Mouse (Mus musculus) cortical plate, adult 2 months (tissue): ENCODE data around the gene Rnase10. TPM values are rescaled to one million over a fixed set of nuclear protein-coding genes. Genes with fewer than 3 reads are reported as not detected.
"Not testable (repeated sequence)": the region's sequence is repeated elsewhere in the genome, so short reads cannot be mapped to it uniquely, and the experiment has no call there.

ENCODE experiments used
- H3K27ac ChIP-seq: fragments of 200-500 bp; 2 replicates; pipeline ENCODE4 v1.5.1; 2012; ENCODE audit warnings: low read length, control low read depth, inconsistent platforms; ENCODE audit not compliant: insufficient read depth
- H3K4me1 ChIP-seq: fragments of 200-500 bp; 2 replicates; pipeline ENCODE4 v1.6.1; 2011; ENCODE audit warnings: low read length; ENCODE audit not compliant: control insufficient read depth, insufficient read depth
- H3K4me3 ChIP-seq: fragments of 200-500 bp; 2 replicates; pipeline ENCODE4 v1.5.1; 2011; ENCODE audit warnings: mild to moderate bottlenecking, low read length, control low read depth; ENCODE audit not compliant: insufficient read depth
- CTCF ChIP-seq: fragments of 200-500 bp; IDR thresholded peaks from 2 replicates; pipeline ENCODE4 v1.5.1; 2011; ENCODE audit warnings: mild to moderate bottlenecking, control low read depth, low read length; ENCODE audit not compliant: insufficient read depth; ENCODE audit errors: extremely low read depth
- POLR2A ChIP-seq: fragments of 200-500 bp; IDR thresholded peaks from 2 replicates; pipeline ENCODE4 v1.6.1; 2011; ENCODE audit warnings: mild to moderate bottlenecking, low read length, control low read depth; ENCODE audit not compliant: insufficient read depth; ENCODE audit errors: extremely low read depth
- polyA plus RNA-seq: library from polyadenylated mRNA; depleted of rRNA; stranded (reverse); fragments of >200 nt; gene quantifications from 2 replicates; pipeline ENCODE4 v1.2.3, GENCODE M21; 2012

The Rnase10 gene
- polyA plus RNA-seq, 1 experiment = 0.19 TPM

GRCm38 (mm10) chr14:50976674-50977073 lies 30.9 kb upstream of the Rnase10 start:
- Histone ChIP-seq H3K27ac (no peak overlapping the region), H3K4me1 (no peaks in the 10 kb centered on the region), H3K4me3 (no peak overlapping the region)
- TF ChIP-seq POLR2A = no peak
- 0 out of 2 replicates have a peak, but pooled peaks have one; percentile 6 for TF ChIP-seq CTCF

DNA sequence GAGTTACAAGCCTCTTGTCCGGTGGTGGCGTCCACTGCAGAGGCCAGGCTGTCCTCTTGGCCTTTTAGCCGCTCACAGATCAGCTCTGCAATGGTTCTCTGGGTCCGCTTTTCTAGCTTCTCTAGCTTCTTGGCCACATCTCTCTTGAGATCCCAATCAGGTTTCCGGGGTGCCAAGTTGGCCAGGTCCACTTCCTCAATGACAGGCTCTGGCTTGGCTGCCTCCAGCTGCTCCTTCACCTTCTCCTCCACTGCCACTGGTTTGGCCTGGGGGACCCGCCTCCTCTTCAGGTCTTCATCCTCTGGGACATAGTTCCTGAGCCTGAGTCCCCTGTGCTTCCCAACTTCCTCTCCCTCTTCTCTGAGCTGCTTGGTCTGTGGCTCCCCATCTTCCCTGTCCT lies 29.1 kb upstream of the Rnase10 start:
- H3K27ac ChIP-seq, H3K4me3 ChIP-seq, H3K4me1 ChIP-seq: not testable (repeated sequence)

- no peak for TF ChIP-seq CTCF
- no peak for TF ChIP-seq POLR2A
- Histone ChIP-seq H3K4me1 (no peaks in the 10 kb centered on the region), H3K4me3 (no peak overlapping the region), H3K27ac (no peak overlapping the region)
Observed at GRCm38 (mm10) chr14:50979631-50980030, 27.9 kb upstream of the Rnase10 start.

- Histone ChIP-seq H3K4me3 (no peak overlapping the region), H3K27ac (no peak overlapping the region)
- no peak for TF ChIP-seq POLR2A
- no peak for TF ChIP-seq CTCF
Observed at GRCm38 (mm10) chr14:50981207-50981606, 26.3 kb upstream of the Rnase10 start.

GRCm38 (mm10) chr14:50981837-50982236 lies 25.7 kb upstream of the Rnase10 start:
- H3K4me3 ChIP-seq = no peak overlapping the region
- H3K27ac ChIP-seq = no peak overlapping the region
- H3K4me1 ChIP-seq = no peaks in the 10 kb centered on the region
- TF ChIP-seq CTCF (no peak), POLR2A (no peak)

More at GRCm38 (mm10) chr14:50981207-50981606, 26.3 kb upstream of the Rnase10 start:
- no peaks in the 10 kb centered on the region for H3K4me1 ChIP-seq

GRCm38 (mm10) chr14:50987668-50988067 lies 19.9 kb upstream of the Rnase10 start:
- H3K27ac ChIP-seq = no peak overlapping the region
- H3K4me1 ChIP-seq = no peaks in the 10 kb centered on the region
- no peak overlapping the region for H3K4me3 ChIP-seq
- TF ChIP-seq CTCF (no peak), POLR2A (no peak)

GRCm38 (mm10) chr14:50991037-50991436 lies 16.5 kb upstream of the Rnase10 start:
- Histone ChIP-seq H3K4me3 (no peak overlapping the region), H3K27ac (no peak overlapping the region), H3K4me1 (no peaks in the 10 kb centered on the region)
- TF ChIP-seq POLR2A (no peak), CTCF (no peak)

GRCm38 (mm10) chr14:50997088-50997487 lies 10.5 kb upstream of the Rnase10 start:
- Histone ChIP-seq H3K4me1 (no peaks in the 10 kb centered on the region), H3K4me3 (no peak overlapping the region), H3K27ac (no peak overlapping the region)
- TF ChIP-seq CTCF (no peak), POLR2A (no peak)

GRCm38 (mm10) chr14:50997999-50998666 lies 9.4 kb upstream of the Rnase10 start:
- no peak overlapping the region for H3K4me3 ChIP-seq
- no peaks in the 10 kb centered on the region for H3K4me1 ChIP-seq
- no peak for TF ChIP-seq POLR2A
- TF ChIP-seq CTCF = no peak
- no peak overlapping the region for H3K27ac ChIP-seq

- peak overlapping the region; percentile 66; the same call in 1 of the 2 replicates for H3K27ac ChIP-seq
- no peak for TF ChIP-seq CTCF
- TF ChIP-seq POLR2A = no peak
- H3K4me3 ChIP-seq = no peak overlapping the region
- H3K4me1 ChIP-seq = peaks cover 2% of the 10 kb centered on the region; the same call in 1 of the 2 replicates
Observed at GRCm38 (mm10) chr14:51007914-51008713, 563 bp downstream of the Rnase10 start.
